ENCODE assay signal across 13 mouse cellular contexts in the genomic region with DNA sequence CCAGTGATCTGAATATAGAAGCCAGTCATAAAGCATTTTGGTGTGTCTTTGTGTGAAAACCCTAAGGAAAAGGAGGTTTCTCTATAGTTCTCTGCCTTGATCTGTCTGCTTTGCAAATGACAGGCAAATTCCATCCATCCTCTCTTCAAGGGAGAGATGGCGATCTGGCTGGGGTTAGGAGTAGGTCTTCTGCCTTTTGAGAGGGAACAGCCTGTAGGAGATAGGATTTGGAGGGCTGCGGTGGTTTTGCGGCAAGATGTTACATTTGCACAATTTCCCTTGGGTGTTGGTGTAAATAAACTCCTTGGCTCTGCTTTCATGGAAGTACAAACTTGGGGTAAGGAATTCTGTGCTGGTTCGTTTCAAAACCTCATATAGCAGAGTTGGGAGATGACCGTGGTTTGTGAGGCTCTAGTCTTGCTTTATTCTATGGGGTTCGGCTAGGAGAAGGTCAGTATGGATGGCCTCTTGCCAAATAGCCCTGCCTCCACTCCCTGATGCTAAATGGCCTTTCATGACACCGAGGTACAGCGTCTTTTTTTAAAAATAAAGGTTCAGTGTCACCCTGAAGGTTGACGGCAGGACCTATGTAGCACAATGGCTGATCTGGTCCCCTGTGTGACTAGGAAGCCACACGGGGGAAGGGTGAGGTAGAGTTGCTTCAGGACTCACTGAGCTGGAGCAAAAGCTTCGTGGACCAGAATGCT.
DNase-seq lines count a peak whose midpoint lies in the region; ATAC-seq and TF ChIP-seq lines count a peak whose summit lies in the region.
"Had no signal": no experiment of that assay in that cellular context is flagged by ENCODE, and none has a peak within 500 bp of the region (broad histone marks: within the 10 kb centered on the region; RNA-seq: fewer than 3 reads in every experiment).

No protein-coding gene starts in this region.

- no peak for ATAC-seq in hindbrain, embryonic 12.5 days (ENCODE audit: low FRiP score)
- no peak for ATAC-seq in midbrain, postnatal 0 days (ENCODE audit: low FRiP score)
- ATAC-seq: Patski had no signal

- no peaks in the 10 kb centered on the region for H3K36me3 ChIP-seq in hindbrain, embryonic 12.5 days
- H3K36me3 ChIP-seq in midbrain, postnatal 0 days (ENCODE audit: insufficient read depth, low read length) = no peaks in the 10 kb centered on the region
- H3K36me3 ChIP-seq: heart, embryonic 13.5 days; limb, embryonic 12.5 days had no signal

- no peak overlapping the region for H3K27ac ChIP-seq in hindbrain, embryonic 12.5 days
- H3K27ac ChIP-seq in midbrain, postnatal 0 days (ENCODE audit: low read depth, low read length) = peak overlapping the region; percentile 7; the same call in 1 of the 2 replicates
- H3K27ac ChIP-seq: heart, embryonic 13.5 days; limb, embryonic 12.5 days had no signal

- intact Hi-C loops in heart, postnatal 10 days (cut with DNase I) = no loop called here

- H3K9me3 ChIP-seq in hindbrain, embryonic 12.5 days (replicated peaks) = no peaks in the 10 kb centered on the region
- no peaks in the 10 kb centered on the region for H3K9me3 ChIP-seq in midbrain, postnatal 0 days (ENCODE audit: low read length)
- H3K9me3 ChIP-seq: heart, embryonic 13.5 days; limb, embryonic 12.5 days had no signal

- peak; percentile 71 for DNase-seq in heart, adult 11 months
- no peak for DNase-seq in heart, postnatal 10 days
- peak; percentile 67 to 72 for DNase-seq in cerebellum, postnatal 25 days
- no peak for DNase-seq in midbrain, postnatal 0 days (ENCODE audit: low spot score)
- DNase-seq in embryo, embryonic 10 days (ENCODE audit: low spot score) = no peak
- DNase-seq in urinary bladder, adult 18-20 months (ENCODE audit: low spot score in 2 of 2) = no peak
- DNase-seq in frontal cortex, postnatal 10 days (ENCODE audit: low spot score in 2 of 2) = no peak
- DNase-seq: kidney, adult 18-20 months; layer of hippocampus, adult 9-11 months had no signal

- peak overlapping the region; percentile 37 for H3K4me3 ChIP-seq in hindbrain, embryonic 12.5 days
- H3K4me3 ChIP-seq in midbrain, postnatal 0 days (ENCODE audit: low read depth, low read length) = peak overlapping the region; percentile 37; the same call in 1 of the 2 replicates
- H3K4me3 ChIP-seq: heart, embryonic 13.5 days; limb, embryonic 12.5 days had no signal

- no peak for TF ChIP-seq CTCF in midbrain, postnatal 0 days (IDR thresholded peaks at IDR 0.05)

- H3K4me1 ChIP-seq in hindbrain, embryonic 12.5 days = peaks cover 51% of the 10 kb centered on the region
- H3K4me1 ChIP-seq in midbrain, postnatal 0 days (ENCODE audit: insufficient read depth, low read length) = peaks cover 14% of the 10 kb centered on the region

- peak overlapping the region; percentile 55 for H3K4me2 ChIP-seq in hindbrain, embryonic 12.5 days (replicated peaks)
- H3K4me2 ChIP-seq in midbrain, postnatal 0 days (ENCODE audit: low read depth, low read length, poor library complexity, severe bottlenecking) = peak overlapping the region; percentile 66

- H3K9ac ChIP-seq in hindbrain, embryonic 12.5 days = peak overlapping the region; percentile 55
- H3K9ac ChIP-seq in midbrain, postnatal 0 days (replicated peaks; ENCODE audit: low read length, poor library complexity, severe bottlenecking) = peak overlapping the region; percentile 72; the same call in 1 of the 2 replicates
- H3K9ac ChIP-seq: limb, embryonic 12.5 days had no signal

- 77% methylated on average over 11 of the region's 11 CpGs for WGBS in hindbrain, embryonic 12.5 days
- 63% methylated on average over 11 of the region's 11 CpGs for WGBS in midbrain, postnatal 0 days

- no peaks in the 10 kb centered on the region for H3K27me3 ChIP-seq in hindbrain, embryonic 12.5 days
- H3K27me3 ChIP-seq in midbrain, postnatal 0 days (ENCODE audit: insufficient read depth, low read length) = no peaks in the 10 kb centered on the region
- H3K27me3 ChIP-seq: Patski had no signal

Comparison
In these comparisons a context has a peak if more than half of its experiments do, and no peak if none do; other contexts are left out.
1. DNase-seq: peak in heart, adult 11 months (single experiment) and cerebellum, postnatal 25 days (2 of 2); none in heart, postnatal 10 days (0 of 2), midbrain, postnatal 0 days (single experiment), embryo, embryonic 10 days (single experiment), urinary bladder, adult 18-20 months (0 of 2) and frontal cortex, postnatal 10 days (0 of 2).